Mouse (Mus musculus): ENCODE data around the gene Npy. TPM values are rescaled to one million over a fixed set of nuclear protein-coding genes. Genes with fewer than 3 reads are reported as not detected.
A peak's percentile ranks its signal among the peaks of the same experiment; 100 is the strongest.

Npy gene
- not detected in 2 replicates for polyA plus RNA-seq (2014; fragmentation: Nextera tagmentation; extraction: Ambion mirVana)

DNA sequence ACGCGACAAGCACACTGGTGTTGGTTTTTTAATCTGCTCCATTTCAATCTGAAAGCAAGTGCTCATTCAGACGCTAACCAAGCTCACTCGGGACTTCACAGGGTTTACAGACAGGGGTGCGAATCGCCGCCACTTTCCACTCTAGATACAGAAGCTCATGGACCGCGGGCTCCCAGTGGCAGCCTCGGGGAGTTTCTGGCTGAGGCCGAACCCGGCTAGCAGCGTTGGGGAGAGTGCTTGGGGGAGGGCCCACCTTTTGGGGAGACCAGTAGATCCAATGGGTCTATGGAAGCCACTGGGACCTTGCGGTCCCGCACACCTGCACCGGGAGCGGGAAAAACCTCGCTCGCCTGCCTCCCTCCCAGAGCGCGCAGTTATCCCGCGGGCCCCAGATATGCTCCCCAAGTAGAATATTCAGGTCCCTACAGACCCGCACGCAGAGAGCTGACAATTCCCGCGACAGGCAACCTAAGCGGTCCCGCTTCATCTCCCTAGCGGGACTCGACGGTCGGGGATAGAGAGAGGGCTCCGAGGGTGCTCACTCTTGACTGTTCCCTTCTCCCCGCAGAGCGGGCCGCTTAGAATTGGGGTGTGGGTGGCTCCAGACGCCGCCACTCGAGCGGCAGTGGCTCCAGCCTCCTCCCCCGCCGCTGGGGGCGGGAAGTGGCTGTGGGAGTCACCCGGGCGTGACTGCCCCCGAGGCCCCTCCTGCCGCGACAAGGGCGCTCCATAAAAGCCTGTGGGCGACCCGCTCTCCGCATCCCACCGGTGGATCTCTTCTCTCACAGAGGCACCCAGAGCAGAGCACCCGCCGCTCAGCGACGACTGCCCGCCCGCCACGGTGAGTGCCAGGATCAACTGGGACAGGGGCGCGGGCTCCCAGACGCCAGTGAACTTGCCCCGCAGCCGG is at the start of gene Npy:
Gene Npy, plus strand, starts transcription at position 750 of the 910 bp plus-strand sequence.
- WGBS: under 1% methylated on average over 66 of the region's 66 CpGs
- Histone ChIP-seq H3K27me3 (ENCODE audit: insufficient read depth, low read length) (peaks cover 53% of the 10 kb centered on the region), H3K9me3 (ENCODE audit: low read depth, low read length) (no peaks in the 10 kb centered on the region), H3K4me2 (peak within 1 kb of the TSS; percentile 81), H3K4me1 (ENCODE audit: insufficient read depth) (peaks cover 4% of the 10 kb centered on the region; the same call in 1 of the 2 replicates), H3K9ac (peak within 1 kb of the TSS; percentile 29; the same call in 1 of the 2 replicates), H3K27ac (ENCODE audit: low read depth) (no peak within 1 kb of the TSS), H3K4me3 (ENCODE audit: low read depth, low read length) (peak within 1 kb of the TSS; percentile 40), H3K36me3 (ENCODE audit: insufficient read depth) (no peaks in the 10 kb centered on the region)
- DNase-seq: peak; percentile 43
- ATAC-seq (ENCODE audit: insufficient read depth): peak; percentile 73
- no peak for TF ChIP-seq CTCF (IDR thresholded peaks at IDR 0.05; ENCODE audit: low read depth)

DNA sequence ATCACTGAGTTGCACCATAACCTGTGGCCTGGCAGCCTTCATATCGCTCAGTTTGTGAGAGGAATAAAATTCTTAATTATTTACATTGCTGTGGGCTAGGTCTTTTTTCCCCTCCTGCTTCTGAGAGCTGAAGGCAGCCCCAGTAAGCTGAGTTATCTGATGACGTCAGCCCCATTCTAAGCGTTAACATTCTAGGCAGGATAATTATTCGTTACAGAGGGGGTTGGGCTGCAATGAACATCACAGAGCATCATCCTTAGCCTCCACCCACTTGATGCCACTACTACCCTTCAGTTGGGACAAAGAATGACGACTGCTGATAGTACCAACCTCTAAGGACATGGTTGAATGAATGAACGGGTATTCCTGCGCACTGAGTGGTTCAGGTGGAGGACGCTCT is 47.5 kb upstream of the Npy start:
- 62% methylated on average over 8 of the region's 8 CpGs for WGBS
- no peak overlapping the region for H3K4me3 ChIP-seq (ENCODE audit: low read depth, low read length)
- ATAC-seq (ENCODE audit: insufficient read depth): no peak

DNA sequence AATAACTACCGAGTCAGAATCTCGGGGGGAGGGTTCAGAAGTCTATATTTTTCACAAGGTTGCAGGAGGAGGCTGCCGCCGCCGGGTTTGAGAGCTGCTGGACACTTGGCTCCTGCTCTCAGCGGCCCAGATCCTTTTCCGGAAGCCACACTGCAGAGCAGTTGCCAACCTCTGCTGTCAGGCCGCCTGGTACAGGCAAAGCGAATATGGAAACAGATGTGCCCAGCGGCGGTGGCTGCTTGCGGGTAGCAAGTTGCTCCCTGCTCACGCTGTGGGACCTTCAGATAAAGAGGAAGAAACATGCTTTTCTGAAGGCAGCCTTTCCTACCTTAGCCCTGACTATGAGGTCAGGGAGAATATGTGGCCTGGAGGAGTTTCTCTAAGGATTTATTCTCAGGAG is 44.4 kb upstream of the Npy start:
- Histone ChIP-seq H3K27me3 (ENCODE audit: insufficient read depth, low read length) (no peaks in the 10 kb centered on the region), H3K4me2 (no peak overlapping the region), H3K4me3 (ENCODE audit: low read depth, low read length) (no peak overlapping the region), H3K9me3 (ENCODE audit: low read depth, low read length) (no peaks in the 10 kb centered on the region), H3K27ac (ENCODE audit: low read depth) (no peak overlapping the region), H3K9ac (no peak overlapping the region), H3K36me3 (ENCODE audit: insufficient read depth) (no peaks in the 10 kb centered on the region), H3K4me1 (ENCODE audit: insufficient read depth) (0 out of 2 replicates have a peak, but pooled peaks cover 3% of the 10 kb centered on the region)
- no peak for TF ChIP-seq CTCF (IDR thresholded peaks at IDR 0.05; ENCODE audit: low read depth)
- WGBS: 71% methylated on average over 13 of the region's 13 CpGs
- ATAC-seq (ENCODE audit: insufficient read depth) (no peak), DNase-seq (no peak)

More for the DNA sequence above, 47.5 kb upstream of the Npy start:
- H3K27ac ChIP-seq (ENCODE audit: low read depth): no peak overlapping the region
- DNase-seq: no peak
- no peak overlapping the region for H3K4me2 ChIP-seq
- H3K4me1 ChIP-seq (ENCODE audit: insufficient read depth): 0 out of 2 replicates have a peak, but pooled peaks cover 3% of the 10 kb centered on the region
- H3K27me3 ChIP-seq (ENCODE audit: insufficient read depth, low read length): no peaks in the 10 kb centered on the region
- no peaks in the 10 kb centered on the region for H3K9me3 ChIP-seq (ENCODE audit: low read depth, low read length)
- TF ChIP-seq CTCF (IDR thresholded peaks at IDR 0.05; ENCODE audit: low read depth): no peak
- no peaks in the 10 kb centered on the region for H3K36me3 ChIP-seq (ENCODE audit: insufficient read depth)
- no peak overlapping the region for H3K9ac ChIP-seq

DNA sequence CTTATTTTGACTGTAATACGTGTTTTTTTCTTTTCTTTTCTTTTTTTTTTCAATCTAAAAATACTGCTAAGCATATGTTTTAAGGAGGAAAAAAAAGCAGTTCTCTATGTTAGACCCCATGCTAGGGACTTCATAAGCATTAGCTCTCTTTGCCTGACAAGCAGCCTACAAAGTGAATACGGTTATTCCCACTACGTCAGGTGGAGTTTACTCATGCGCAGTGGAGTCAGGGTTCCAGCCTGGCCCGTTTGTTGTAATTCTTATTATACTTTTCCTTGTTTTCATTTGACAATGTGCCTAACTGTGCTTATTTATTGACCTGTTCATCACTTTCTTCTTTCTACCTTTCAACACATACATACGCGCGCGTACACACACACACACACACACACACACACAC is 43.8 kb upstream of the Npy start:
- no peaks in the 10 kb centered on the region for H3K27me3 ChIP-seq (ENCODE audit: insufficient read depth, low read length)
- no peaks in the 10 kb centered on the region for H3K36me3 ChIP-seq (ENCODE audit: insufficient read depth)
- H3K4me1 ChIP-seq (ENCODE audit: insufficient read depth): 0 out of 2 replicates have a peak, but pooled peaks cover 3% of the 10 kb centered on the region
- DNase-seq (no peak), ATAC-seq (ENCODE audit: insufficient read depth) (no peak)
- 86% methylated on average over 9 of the region's 9 CpGs for WGBS
- H3K4me2 ChIP-seq: no peak overlapping the region
- H3K27ac ChIP-seq (ENCODE audit: low read depth): no peak overlapping the region
- no peak overlapping the region for H3K9ac ChIP-seq
- TF ChIP-seq CTCF (IDR thresholded peaks at IDR 0.05; ENCODE audit: low read depth): no peak
- no peak overlapping the region for H3K4me3 ChIP-seq (ENCODE audit: low read depth, low read length)
- no peaks in the 10 kb centered on the region for H3K9me3 ChIP-seq (ENCODE audit: low read depth, low read length)

DNA sequence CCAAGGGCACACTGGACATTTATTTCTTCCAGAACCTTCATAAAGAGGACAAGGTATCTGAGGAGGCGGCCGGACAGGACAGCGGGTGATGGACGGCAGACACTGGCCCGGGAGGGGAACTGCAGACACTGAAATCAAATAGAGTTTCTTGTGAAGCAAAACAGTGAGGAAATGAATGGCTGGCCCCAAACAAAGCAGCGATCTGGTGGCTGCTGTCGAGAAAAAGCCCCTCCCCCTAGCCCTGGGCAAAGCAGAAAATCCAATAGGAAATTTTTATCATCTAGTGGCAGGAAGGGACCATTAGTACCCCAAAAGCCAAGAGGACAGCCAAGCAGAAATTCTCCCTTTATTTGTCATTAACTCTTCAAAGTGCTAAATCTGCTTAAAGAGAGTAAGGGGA is 42.9 kb upstream of the Npy start:
- WGBS: 35% methylated on average over 7 of the region's 7 CpGs
- Histone ChIP-seq H3K4me1 (ENCODE audit: insufficient read depth) (0 out of 2 replicates have a peak, but pooled peaks cover 3% of the 10 kb centered on the region), H3K36me3 (ENCODE audit: insufficient read depth) (no peaks in the 10 kb centered on the region), H3K27me3 (ENCODE audit: insufficient read depth, low read length) (no peaks in the 10 kb centered on the region), H3K9me3 (ENCODE audit: low read depth, low read length) (no peaks in the 10 kb centered on the region), H3K27ac (ENCODE audit: low read depth) (no peak overlapping the region), H3K4me3 (ENCODE audit: low read depth, low read length) (no peak overlapping the region), H3K9ac (no peak overlapping the region), H3K4me2 (no peak overlapping the region)
- ATAC-seq (ENCODE audit: insufficient read depth) (no peak), DNase-seq (no peak)
- no peak for TF ChIP-seq CTCF (IDR thresholded peaks at IDR 0.05; ENCODE audit: low read depth)

DNA sequence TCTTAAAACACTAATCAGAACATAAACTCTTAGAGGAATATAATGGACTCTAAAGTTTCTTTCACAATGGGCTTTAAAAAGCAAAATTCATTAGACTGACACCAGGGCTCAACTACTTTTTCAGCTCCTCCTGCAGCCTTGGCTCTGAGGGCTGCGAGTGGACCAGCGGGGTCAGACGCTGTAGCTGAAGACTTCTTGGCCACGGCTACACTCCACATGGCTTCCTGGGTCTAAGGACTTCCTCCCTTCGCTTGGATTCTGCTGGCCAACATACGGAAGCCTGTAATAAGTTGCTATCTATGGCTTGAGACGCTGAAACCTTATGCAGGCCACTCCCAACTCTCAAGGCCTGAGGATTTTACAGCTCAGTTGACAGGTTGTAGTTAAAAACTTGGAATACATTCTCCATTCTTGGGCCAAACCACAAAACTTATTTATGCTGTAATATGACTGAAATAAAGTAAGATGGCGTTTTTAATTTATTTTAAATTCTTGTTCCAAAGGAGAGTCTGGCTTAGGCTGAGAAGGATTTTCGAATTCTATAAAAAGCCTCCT is 41.6 kb upstream of the Npy start:
- 83% methylated on average over 9 of the region's 9 CpGs for WGBS
- no peak for DNase-seq
- Histone ChIP-seq H3K4me3 (ENCODE audit: low read depth, low read length) (no peak overlapping the region), H3K27me3 (ENCODE audit: insufficient read depth, low read length) (no peaks in the 10 kb centered on the region), H3K4me1 (ENCODE audit: insufficient read depth) (0 out of 2 replicates have a peak, but pooled peaks cover 3% of the 10 kb centered on the region), H3K36me3 (ENCODE audit: insufficient read depth) (no peaks in the 10 kb centered on the region), H3K9ac (no peak overlapping the region), H3K4me2 (no peak overlapping the region), H3K9me3 (ENCODE audit: low read depth, low read length) (no peaks in the 10 kb centered on the region), H3K27ac (ENCODE audit: low read depth) (no peak overlapping the region)
- no peak for ATAC-seq (ENCODE audit: insufficient read depth)
- TF ChIP-seq CTCF (IDR thresholded peaks at IDR 0.05; ENCODE audit: low read depth): no peak

DNA sequence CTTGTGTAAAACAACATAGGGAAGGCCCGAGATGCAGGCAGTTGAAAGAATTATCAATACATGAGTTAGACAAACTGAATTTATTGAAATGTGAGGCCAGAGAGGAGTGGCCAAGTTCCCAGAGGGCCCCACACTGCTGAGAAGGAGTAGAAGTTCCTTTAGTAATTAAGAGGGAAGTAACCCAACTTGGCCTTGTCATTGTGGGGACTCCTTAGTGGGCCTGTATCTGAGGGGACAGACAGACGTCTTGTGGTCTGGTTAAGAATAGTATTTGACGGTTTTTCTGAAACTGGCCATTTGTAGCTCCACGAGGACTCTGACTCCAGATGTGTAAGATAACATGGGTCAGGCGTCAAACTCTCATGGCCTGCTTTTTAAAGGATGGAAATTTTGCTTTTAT is 40.7 kb upstream of the Npy start:
- 68% methylated on average over 5 of the region's 5 CpGs for WGBS
- H3K27me3 ChIP-seq (ENCODE audit: insufficient read depth, low read length): no peaks in the 10 kb centered on the region
- H3K9ac ChIP-seq: no peak overlapping the region
- ATAC-seq (ENCODE audit: insufficient read depth) (no peak), DNase-seq (no peak)
- no peaks in the 10 kb centered on the region for H3K36me3 ChIP-seq (ENCODE audit: insufficient read depth)
- H3K9me3 ChIP-seq (ENCODE audit: low read depth, low read length): no peaks in the 10 kb centered on the region
- H3K27ac ChIP-seq (ENCODE audit: low read depth): no peak overlapping the region
- H3K4me2 ChIP-seq: no peak overlapping the region
- no peak overlapping the region for H3K4me3 ChIP-seq (ENCODE audit: low read depth, low read length)
- 0 out of 2 replicates have a peak, but pooled peaks cover 3% of the 10 kb centered on the region for H3K4me1 ChIP-seq (ENCODE audit: insufficient read depth)
- TF ChIP-seq CTCF (IDR thresholded peaks at IDR 0.05; ENCODE audit: low read depth): no peak
